Mouse (Mus musculus) layer of hippocampus, postnatal 10 days (tissue): ENCODE measurements around the gene Dnmt3b. TPM values are rescaled to one million over a fixed set of nuclear protein-coding genes. Genes with fewer than 3 reads are reported as not detected.
"Not testable (repeated sequence)": the region's sequence is repeated elsewhere in the genome, so short reads cannot be mapped to it uniquely, and the experiment has no call there.

ENCODE experiments used
- DNase-seq, 2 experiments: peaks; one replicate each; pipeline ENCODE4 v3.0.0; 2021; ENCODE audit warnings: low spot score in 2 of 2
- total RNA-seq, 2 experiments: library from RNA; stranded (reverse); gene quantifications; 2 replicates each; pipeline ENCODE4 v1.2.3; 2021

The Dnmt3b gene
- total RNA-seq, 2 experiments from 2014 or later: 2.3 to 3.0 TPM

DNA sequence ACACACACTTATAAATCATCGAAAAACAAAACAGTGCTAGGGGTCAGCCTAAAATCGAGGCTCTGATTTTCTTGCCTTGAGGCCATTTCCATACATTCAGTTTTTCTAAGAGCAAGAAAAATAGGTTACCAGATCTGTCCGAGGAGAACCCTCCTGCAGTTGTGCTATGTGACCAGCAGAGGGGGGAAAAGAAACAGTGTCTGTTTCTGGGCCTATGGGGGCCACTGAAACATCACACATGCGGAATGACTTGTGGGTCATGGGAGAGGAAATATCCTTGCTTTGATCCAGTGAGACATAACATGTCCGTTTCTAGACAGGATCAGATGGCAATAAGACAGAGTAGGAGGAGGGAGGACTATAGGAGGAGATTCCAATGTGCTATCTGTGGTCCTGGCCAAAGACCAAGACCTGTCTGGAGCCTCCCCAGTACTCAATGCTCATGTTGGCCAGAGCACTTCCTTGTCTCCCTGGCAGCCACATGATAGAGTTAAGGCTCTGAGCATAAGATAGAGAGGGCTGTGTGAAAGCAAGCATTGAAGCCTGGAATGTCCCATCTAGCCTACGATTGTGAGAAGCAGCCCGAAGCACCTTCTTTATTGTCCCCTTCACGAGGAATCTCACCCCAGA is 61.6 kb downstream of the Dnmt3b start:
- peak; percentile 30 for DNase-seq

DNA sequence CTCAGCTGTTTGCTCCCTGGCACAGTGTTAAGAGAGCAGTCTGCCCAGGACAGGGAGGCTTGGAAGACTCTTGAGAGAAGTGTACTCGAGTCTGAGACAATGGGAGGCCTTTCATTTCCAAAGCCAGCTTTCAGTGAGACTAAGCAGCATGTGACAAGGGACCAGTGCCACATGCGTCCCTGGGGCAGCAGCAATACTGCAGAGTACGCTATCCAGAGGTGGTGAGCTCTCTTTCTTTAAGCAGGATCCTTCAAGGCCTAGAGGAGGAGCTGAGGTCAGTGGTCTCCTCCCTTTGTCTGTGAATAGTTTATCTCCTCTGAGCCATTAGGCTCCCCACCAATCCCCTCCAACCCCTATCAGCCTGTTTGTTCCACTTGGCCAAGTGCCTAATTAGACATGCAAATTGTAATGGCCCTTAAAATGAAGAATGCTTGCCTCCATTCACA is 63.4 kb downstream of the Dnmt3b start:
- peak; percentile 36 to 46 for DNase-seq

DNA sequence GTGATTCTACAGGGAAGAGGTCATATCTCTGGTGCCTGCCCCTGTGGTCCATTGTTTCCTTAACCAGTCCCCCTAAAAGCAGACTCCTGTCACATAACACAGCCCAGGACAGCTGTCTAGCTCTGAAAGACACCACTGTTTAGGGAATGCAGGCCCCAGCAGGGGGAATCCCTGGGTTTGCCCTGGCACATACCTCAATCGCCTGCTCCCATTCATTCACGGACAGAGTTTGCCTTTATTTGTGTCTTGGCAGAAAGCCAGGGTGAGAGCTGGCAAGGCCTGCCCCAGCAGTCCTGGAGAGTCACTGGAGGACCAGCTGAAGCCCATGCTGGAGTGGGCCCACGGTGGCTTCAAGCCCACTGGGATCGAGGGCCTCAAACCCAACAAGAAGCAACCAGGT is 64.0 kb downstream of the Dnmt3b start:
- DNase-seq: peak; percentile 78 to 82

DNA sequence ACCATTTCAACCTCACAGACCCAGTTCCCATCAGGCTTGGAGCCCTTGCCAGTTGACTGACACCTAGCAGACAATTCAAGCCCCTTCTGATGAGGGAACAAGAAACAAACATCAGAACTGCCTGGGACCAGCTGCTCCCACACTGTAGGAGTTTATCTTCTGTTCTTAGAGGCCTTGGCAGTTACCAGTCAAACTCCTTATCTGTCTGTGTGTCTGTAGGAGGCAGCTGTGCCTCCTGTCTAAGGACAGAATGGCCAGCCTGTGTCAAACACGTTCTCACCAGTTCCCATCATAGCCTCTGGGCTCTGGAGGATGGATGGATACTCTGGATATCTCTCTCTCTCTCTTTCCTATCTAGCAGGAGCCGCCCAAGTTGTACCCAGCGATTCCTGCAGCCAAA is 68.6 kb downstream of the Dnmt3b start:
- DNase-seq: not testable (repeated sequence)

DNA sequence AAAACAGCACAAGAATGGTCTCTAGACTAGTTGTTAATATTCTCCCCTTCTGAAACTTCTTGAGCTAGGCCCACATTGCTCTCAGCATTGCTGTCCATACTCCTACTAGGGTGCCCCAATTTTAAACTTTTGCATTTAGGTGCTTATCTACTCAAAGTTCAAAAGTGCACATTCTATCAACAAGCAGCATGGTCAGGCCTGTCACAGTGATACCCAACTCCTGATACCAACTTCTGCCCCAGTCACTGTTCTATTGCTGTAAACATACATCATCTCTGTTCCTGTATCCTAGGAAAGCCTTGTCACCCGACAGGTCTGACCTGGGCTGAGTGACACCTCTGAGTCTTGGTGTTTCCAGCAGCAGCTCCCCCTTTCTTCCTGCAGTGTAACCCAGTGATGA is 73.8 kb downstream of the Dnmt3b start:
- DNase-seq: no peak

DNA sequence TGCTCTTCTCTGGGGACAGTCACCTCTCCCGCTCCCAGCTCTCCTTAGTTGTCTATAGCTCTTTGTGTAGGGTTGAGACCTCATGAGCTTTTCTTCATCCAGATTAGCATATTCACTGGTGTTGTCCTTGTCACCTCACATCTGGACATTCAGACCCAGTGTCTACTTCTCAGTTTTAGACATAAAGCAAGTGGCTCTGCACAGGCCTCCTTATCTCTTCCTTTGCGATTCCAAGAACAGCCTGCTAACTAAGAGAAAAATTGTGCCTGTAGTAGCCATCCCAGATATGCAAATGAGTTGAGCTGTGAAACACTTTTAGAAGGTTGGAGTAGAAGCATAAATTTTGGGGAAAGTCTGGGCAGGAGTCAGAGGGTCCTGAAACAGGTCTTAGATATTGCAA is 75.2 kb downstream of the Dnmt3b start:
- no peak for DNase-seq

DNA sequence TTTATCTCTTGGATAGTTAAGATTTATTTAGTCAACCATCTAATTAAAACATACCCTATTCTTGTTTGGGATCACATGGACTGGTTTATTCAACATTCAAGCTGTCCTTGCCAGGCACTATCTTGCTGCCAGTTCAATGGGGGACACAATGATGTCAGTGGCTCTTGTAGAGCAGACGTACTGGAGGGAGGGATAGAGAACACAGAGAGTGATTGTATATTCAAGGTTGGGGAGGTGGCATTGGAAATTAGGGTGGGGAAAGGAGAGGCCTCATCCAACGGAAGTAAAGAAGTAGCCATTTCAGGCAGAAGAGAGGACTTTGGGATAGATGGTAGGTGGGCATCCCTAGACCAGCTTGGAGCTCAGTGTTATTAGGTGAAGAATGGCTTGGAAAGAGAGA is 75.6 kb downstream of the Dnmt3b start:
- DNase-seq: no peak

DNA sequence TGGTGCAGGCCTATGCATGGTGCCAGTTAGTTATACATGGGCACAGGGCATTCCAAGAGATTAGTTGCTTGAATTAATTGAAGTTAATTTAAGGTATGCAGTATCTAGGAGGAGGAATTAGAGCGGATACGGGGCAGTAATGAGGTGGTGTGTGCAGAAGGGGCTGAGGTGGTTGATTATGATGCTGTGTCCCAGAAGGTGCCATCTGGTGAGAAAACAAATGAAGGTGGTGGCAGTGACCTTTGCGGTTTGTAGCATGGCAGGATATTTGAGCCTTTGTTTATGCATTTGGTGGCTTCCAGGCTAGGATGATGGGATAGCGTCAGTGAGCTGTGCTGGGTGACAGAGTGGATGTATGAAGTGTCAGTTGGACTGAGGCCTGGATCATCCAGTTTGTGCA is 76.0 kb downstream of the Dnmt3b start:
- no peak for DNase-seq

DNA sequence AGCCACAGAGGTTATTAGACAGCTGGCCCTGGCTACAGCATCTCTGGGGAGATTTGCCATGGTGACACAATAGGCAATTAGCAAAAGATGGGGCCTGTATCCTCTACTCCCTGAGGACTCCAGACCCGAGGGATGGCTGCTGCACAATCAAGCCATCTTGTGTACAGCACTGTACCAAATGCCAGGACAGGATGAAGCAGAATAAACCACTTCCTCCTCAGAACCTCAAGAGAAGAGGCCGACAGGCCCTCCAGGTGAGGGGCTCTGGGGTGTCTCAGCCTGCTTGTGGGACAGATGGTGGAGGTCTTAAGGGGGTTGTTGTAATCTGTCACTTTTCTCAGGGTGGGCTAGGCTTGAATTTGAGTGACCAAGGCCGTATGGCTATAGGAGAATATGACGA is 84.8 kb downstream of the Dnmt3b start:
- no peak for DNase-seq

Other genes with a start within 250 kb of the Dnmt3b start
- gene 4930404H24Rik, start 156.7 kb upstream of the Dnmt3b start, total RNA-seq: not detected
- gene Nol4l, start 119.5 kb upstream of the Dnmt3b start, total RNA-seq: 10 to 100 TPM; 65.4 to 66.8 TPM
- 10 to 100 TPM; 31.2 to 34.2 TPM for gene Commd7, start 16.7 kb upstream of the Dnmt3b start, total RNA-seq
- gene Dnmt3c, start 47.2 kb downstream of the Dnmt3b start, total RNA-seq: under 1 TPM in 1 of 2 experiments, not detected in 1; 0.16 TPM
- gene Mapre1, start 91.8 kb downstream of the Dnmt3b start, total RNA-seq: 100 to 1,000 TPM; 141 to 192 TPM
- under 1 TPM; 0.47 to 0.69 TPM for gene Efcab8, start 130.5 kb downstream of the Dnmt3b start, total RNA-seq
- not detected for gene Sun5, start 221.6 kb downstream of the Dnmt3b start, total RNA-seq
- gene Bpifb2, start 225.6 kb downstream of the Dnmt3b start, total RNA-seq: not detected